Mouse (Mus musculus): Measurements from ENCODE around the gene Lfng. TPM values are rescaled to one million over a fixed set of nuclear protein-coding genes. Genes with fewer than 3 reads are reported as not detected.

Lfng gene
- polyA plus RNA-seq (2012; ENCODE audit: low replicate concordance), result 237 and 285 TPM in 2 replicates

DNA sequence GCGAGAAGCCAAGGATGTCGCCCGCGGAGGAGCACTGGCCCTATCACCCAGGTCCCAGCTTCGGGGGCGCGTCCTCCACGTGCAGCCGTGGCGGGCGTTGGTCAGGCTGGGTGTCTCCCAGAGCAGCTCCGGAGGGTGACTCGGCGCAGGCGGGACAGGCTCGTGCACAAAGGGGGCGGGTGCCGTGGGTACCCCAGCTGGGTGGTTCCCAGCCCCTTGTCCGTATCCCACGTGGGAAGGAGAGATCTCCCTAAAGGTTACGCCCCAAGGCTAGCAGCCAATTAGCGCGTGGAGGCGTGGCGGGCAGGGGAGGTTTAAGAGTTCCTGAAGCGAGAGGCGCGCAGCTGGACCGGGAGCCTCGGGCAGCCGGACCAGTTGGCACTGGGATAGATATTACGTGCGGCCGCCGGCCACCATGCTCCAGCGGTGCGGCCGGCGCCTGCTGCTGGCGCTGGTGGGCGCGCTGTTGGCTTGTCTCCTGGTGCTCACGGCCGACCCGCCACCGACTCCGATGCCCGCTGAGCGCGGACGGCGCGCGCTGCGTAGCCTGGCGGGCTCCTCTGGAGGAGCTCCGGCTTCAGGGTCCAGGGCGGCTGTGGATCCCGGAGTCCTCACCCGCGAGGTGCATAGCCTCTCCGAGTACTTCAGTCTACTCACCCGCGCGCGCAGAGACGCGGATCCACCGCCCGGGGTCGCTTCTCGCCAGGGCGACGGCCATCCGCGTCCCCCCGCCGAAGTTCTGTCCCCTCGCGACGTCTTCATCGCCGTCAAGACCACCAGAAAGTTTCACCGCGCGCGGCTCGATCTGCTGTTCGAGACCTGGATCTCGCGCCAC, at the start of gene Lfng:
Gene Lfng (plus strand): TSS at position 320 of the 835 bp plus-strand sequence.

DNA sequence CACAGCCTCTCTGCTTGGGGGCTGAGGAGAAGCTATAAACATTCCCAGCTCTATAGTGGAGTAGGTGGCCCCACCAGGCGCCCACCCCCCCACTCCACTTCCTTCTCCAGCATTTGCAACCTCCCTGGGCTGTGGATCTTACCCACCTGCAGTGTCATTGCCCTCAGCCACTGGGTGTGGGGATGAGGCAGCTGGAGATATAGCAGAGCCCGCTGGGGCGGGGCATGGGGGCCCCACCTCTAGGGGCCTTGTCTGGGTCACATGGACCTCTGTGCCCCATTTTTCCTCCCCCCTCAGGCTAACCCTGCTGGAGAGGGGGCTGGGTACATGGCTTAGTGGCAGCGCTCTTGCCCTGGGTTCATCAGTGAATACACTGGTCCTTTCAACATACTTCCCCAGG, 42.2 kb upstream of the Lfng start, which contains the start of gene Grifin:
Gene Grifin (minus strand): TSS at position 176 of the 400 bp plus-strand sequence.

DNA sequence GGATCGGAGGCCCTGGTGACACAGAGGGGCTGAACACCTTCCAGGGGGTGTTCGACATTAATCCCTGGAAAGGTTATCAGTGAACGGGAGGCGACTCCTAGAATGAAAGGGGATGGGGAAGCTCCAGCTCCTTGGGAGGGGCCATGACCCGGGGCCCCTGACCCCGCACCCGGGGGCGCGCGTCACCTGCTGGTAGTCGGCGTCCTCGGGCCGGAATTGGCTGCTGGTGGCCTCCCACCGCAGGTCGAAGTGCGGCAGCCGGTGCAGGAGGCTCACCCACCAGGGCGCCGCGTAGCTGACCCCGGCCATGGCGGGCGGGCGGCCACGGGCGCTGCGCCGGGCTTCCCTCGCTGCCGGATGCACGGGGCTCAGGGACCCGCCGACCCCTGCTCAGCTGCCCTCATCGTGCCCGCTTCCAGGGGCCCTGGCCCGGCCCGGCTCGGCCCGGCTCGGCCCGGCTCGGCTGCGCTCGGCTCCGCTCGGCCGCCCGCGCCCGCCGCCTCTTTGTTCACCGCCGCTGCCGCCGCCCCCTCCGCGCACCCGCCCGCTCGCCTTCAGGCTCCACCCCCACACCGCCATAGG, 41.5 kb downstream of the Lfng start, which contains the start of gene Ttyh3:
Gene Ttyh3 (minus strand): TSS at position 513 of the 582 bp plus-strand sequence.

Other genes starting within 250 kb of the Lfng start
- 70.0 and 96.7 TPM in 2 replicates for gene Snx8, start 218.1 kb upstream of the Lfng start, polyA plus RNA-seq (2012; ENCODE audit: low replicate concordance)
- gene Eif3b, start 188.0 kb upstream of the Lfng start, polyA plus RNA-seq (2012; ENCODE audit: low replicate concordance), result 52.1 and 56.7 TPM in 2 replicates
- 0.04 and 0.10 TPM in 2 replicates for gene Gm4869, start 161.7 kb upstream of the Lfng start, polyA plus RNA-seq (2012; ENCODE audit: low replicate concordance)
- gene Chst12, start 101.8 kb upstream of the Lfng start, polyA plus RNA-seq (2012; ENCODE audit: low replicate concordance), result 71.4 and 91.5 TPM in 2 replicates
- 0.29 and 1.8 TPM in 2 replicates for gene Grifin, start 42.2 kb upstream of the Lfng start, polyA plus RNA-seq (2012; ENCODE audit: low replicate concordance)
- gene Ttyh3, start 41.7 kb downstream of the Lfng start, polyA plus RNA-seq (2012; ENCODE audit: low replicate concordance), result 251 and 338 TPM in 2 replicates
- 16.4 and 19.7 TPM in 2 replicates for gene Iqce, start 95.1 kb downstream of the Lfng start, polyA plus RNA-seq (2012; ENCODE audit: low replicate concordance)
- 38.2 and 43.9 TPM in 2 replicates for gene Brat1, start 97.7 kb downstream of the Lfng start, polyA plus RNA-seq (2012; ENCODE audit: low replicate concordance)
- gene Amz1, start 116.8 kb downstream of the Lfng start, polyA plus RNA-seq (2012; ENCODE audit: low replicate concordance), result 13.7 and 32.8 TPM in 2 replicates
- gene Gna12, start 223.1 kb downstream of the Lfng start, polyA plus RNA-seq (2012; ENCODE audit: low replicate concordance), result 48.3 and 78.0 TPM in 2 replicates

All from hematopoietic multipotent progenitor cell, adult 10-12 weeks (in vitro differentiated cells).